Mouse (Mus musculus) ES-Bruce4 (cell line): ENCODE results near the gene Cyp3a57. TPM values are rescaled to one million over a fixed set of nuclear protein-coding genes. Genes with fewer than 3 reads are reported as not detected.
"Not testable (repeated sequence)": the region's sequence is repeated elsewhere in the genome, so short reads cannot be mapped to it uniquely, and the experiment has no call there.

ENCODE experiments used
- H3K27ac ChIP-seq: 2 replicates; pipeline ENCODE4 v1.5.1; 2012; ENCODE audit warnings: low read length, inconsistent platforms; ENCODE audit not compliant: insufficient read depth
- H3K27me3 ChIP-seq: 2 replicates; pipeline ENCODE4 v1.6.1; 2012; ENCODE audit warnings: mild to moderate bottlenecking, low read length, inconsistent platforms; ENCODE audit not compliant: control insufficient read depth, poor library complexity, insufficient read depth, severe bottlenecking
- H3K36me3 ChIP-seq: 2 replicates; pipeline ENCODE4 v1.6.1; 2012; ENCODE audit warnings: inconsistent platforms, mild to moderate bottlenecking, low read length, moderate library complexity; ENCODE audit not compliant: control insufficient read depth, poor library complexity, insufficient read depth, severe bottlenecking
- H3K4me1 ChIP-seq: one replicate; pipeline ENCODE4 v1.8.1; 2011; ENCODE audit warnings: low read length; ENCODE audit not compliant: control insufficient read depth, insufficient read depth
- H3K4me3 ChIP-seq: 2 replicates; pipeline ENCODE4 v1.5.1; 2011; ENCODE audit warnings: low read depth, mild to moderate bottlenecking, low read length
- H3K9ac ChIP-seq: 2 replicates; pipeline ENCODE4 v1.6.1; 2012; ENCODE audit warnings: low read depth, mild to moderate bottlenecking, inconsistent platforms; ENCODE audit not compliant: poor library complexity, severe bottlenecking
- H3K9me3 ChIP-seq: replicated peaks from 2 replicates; pipeline ENCODE4 v1.6.1; 2012; ENCODE audit warnings: mild to moderate bottlenecking, low read length, inconsistent platforms; ENCODE audit not compliant: control insufficient read depth, poor library complexity, insufficient read depth, severe bottlenecking
- CTCF ChIP-seq: IDR thresholded peaks from one replicate; pipeline ENCODE4 v1.8.1; 2011; ENCODE audit warnings: low read depth, low read length
- EP300 ChIP-seq: IDR thresholded peaks from 2 replicates; pipeline ENCODE4 v1.6.1; 2011; ENCODE audit warnings: low read depth, low read length; ENCODE audit not compliant: insufficient read depth
- POLR2A ChIP-seq: IDR thresholded peaks from one replicate; pipeline ENCODE4 v1.8.1; 2011; ENCODE audit warnings: low read length; ENCODE audit not compliant: insufficient read depth
- polyA plus RNA-seq: library from polyadenylated mRNA; stranded (reverse); fragments of >200 nt; gene quantifications from 2 replicates; pipeline ENCODE4 v1.2.4, GENCODE M21; 2011; ENCODE audit warnings: low read depth; ENCODE audit not compliant: missing spikeins, insufficient read depth, insufficient read length

Cyp3a57 gene
- polyA plus RNA-seq, 1 experiment = not detected

GRCm38 (mm10) chr5:145313845-145314244, 31.2 kb upstream of the Cyp3a57 start:
- Histone ChIP-seq H3K27me3 (no peaks in the 10 kb centered on the region; the same call in 1 of the 2 replicates), H3K9ac (no peak overlapping the region), H3K36me3 (no peaks in the 10 kb centered on the region), H3K27ac (no peak overlapping the region), H3K4me3 (no peak overlapping the region), H3K4me1 (no peaks in the 10 kb centered on the region), H3K9me3 (no peaks in the 10 kb centered on the region)
- no peak for TF ChIP-seq EP300
- no peak for TF ChIP-seq POLR2A
- TF ChIP-seq CTCF = no peak

GRCm38 (mm10) chr5:145317141-145317540, 27.9 kb upstream of the Cyp3a57 start:
- H3K36me3 ChIP-seq = no peaks in the 10 kb centered on the region
- no peak overlapping the region for H3K27ac ChIP-seq
- no peak overlapping the region for H3K9ac ChIP-seq
- no peaks in the 10 kb centered on the region; the same call in 1 of the 2 replicates for H3K27me3 ChIP-seq
- TF ChIP-seq CTCF (no peak), EP300 (no peak), POLR2A (no peak)
- H3K4me3 ChIP-seq = no peak overlapping the region
- H3K9me3 ChIP-seq = no peaks in the 10 kb centered on the region
- H3K4me1 ChIP-seq = no peaks in the 10 kb centered on the region

- not testable (repeated sequence) for H3K4me3 ChIP-seq, H3K27ac ChIP-seq, H3K27me3 ChIP-seq, H3K9me3 ChIP-seq, H3K36me3 ChIP-seq, H3K9ac ChIP-seq, H3K4me1 ChIP-seq
These were observed 6.3 kb upstream of the Cyp3a57 start for GRCm38 (mm10) chr5:145338756-145339155.

GRCm38 (mm10) chr5:145349697-145350096, 4.6 kb downstream of the Cyp3a57 start:
- no peaks in the 10 kb centered on the region for H3K4me1 ChIP-seq
- no peaks in the 10 kb centered on the region for H3K36me3 ChIP-seq
- H3K27ac ChIP-seq = no peak overlapping the region
- no peaks in the 10 kb centered on the region for H3K9me3 ChIP-seq
- no peak overlapping the region for H3K4me3 ChIP-seq
- no peaks in the 10 kb centered on the region for H3K27me3 ChIP-seq
- no peak overlapping the region for H3K9ac ChIP-seq
- TF ChIP-seq POLR2A (no peak), EP300 (no peak), CTCF (no peak)

- H3K9me3 ChIP-seq = no peaks in the 10 kb centered on the region
- no peak overlapping the region for H3K9ac ChIP-seq
- no peaks in the 10 kb centered on the region for H3K27me3 ChIP-seq
- H3K4me1 ChIP-seq = no peaks in the 10 kb centered on the region
- H3K4me3 ChIP-seq = no peak overlapping the region
- H3K27ac ChIP-seq = no peak overlapping the region
- no peaks in the 10 kb centered on the region for H3K36me3 ChIP-seq
- TF ChIP-seq EP300 (no peak), POLR2A (no peak), CTCF (no peak)
These were observed 8.0 kb downstream of the Cyp3a57 start for GRCm38 (mm10) chr5:145353081-145353480.

GRCm38 (mm10) chr5:145415416-145415815, 70.3 kb downstream of the Cyp3a57 start:
- H3K27ac ChIP-seq, H3K4me3 ChIP-seq, H3K4me1 ChIP-seq, H3K36me3 ChIP-seq, H3K9me3 ChIP-seq, H3K9ac ChIP-seq, H3K27me3 ChIP-seq: not testable (repeated sequence)

- H3K4me3 ChIP-seq = no peak overlapping the region
- no peaks in the 10 kb centered on the region for H3K36me3 ChIP-seq
- H3K9ac ChIP-seq = no peak overlapping the region
- H3K9me3 ChIP-seq = no peaks in the 10 kb centered on the region
- no peaks in the 10 kb centered on the region for H3K4me1 ChIP-seq
- H3K27me3 ChIP-seq = no peaks in the 10 kb centered on the region
- H3K27ac ChIP-seq = no peak overlapping the region
- TF ChIP-seq CTCF = no peak
- TF ChIP-seq POLR2A = no peak
- TF ChIP-seq EP300 = no peak
These were observed 77.2 kb downstream of the Cyp3a57 start for GRCm38 (mm10) chr5:145422287-145422686.
